Mouse (Mus musculus) embryo, embryonic 10.5 days (tissue): ENCODE results near the gene Mtor.

Experiments used
- DNase-seq: peaks from one replicate; pipeline ENCODE4 v3.0.0-alpha.2; 2015; ENCODE audit warnings: low spot score

The Mtor gene

DNA sequence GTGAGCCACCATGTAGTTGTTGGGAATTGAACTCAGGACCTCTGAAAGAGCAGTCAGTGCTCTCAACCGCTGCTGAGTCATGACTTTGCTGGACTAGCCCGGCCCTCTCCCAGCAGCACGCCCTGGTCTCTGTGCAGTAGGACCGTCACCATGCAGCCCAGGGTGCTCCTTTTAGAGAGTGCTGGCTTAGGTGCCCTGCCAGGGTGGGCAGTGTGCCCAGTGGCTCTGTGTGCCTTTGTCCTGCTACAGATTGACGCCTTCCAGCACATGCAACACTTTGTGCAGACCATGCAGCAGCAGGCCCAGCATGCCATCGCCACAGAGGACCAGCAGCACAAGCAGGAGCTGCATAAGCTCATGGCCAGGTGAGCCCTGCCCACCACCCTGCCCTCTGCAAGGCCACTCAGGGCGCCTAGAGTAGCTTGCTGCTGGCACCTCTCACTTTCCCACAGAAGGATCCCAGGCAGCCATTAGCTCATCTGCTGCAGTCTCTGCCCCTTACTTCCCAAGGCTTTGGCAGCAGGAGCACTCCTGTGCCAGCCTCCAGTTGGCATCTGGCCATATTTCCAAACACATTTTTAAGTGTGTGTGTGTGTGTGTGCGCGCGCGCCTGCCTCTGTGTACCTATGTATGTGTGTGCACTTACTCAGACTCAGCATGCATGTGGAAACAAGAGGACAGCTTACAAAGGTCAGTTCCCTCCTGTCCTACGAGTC is 85.4 kb downstream of the Mtor start:
- DNase-seq: no peak

DNA sequence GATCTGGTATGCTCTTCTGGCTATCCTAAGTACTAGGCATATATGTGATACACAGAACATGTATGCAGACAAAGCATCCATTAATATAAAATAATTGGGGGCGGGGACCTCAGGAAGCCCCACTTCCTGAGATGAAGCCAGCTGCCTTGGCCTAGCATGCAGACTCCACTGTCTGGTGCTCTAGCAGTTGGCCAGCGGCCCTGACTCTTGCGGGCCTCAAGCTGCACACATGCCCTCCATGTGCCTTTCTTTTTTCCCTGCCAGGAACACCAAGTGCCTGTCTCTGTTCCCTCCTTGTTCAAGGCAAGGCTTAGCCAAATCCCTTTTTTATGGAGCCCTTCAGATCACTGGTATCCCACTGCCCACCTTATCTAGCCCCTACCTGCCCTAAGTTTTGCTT is 87.5 kb downstream of the Mtor start:
- no peak for DNase-seq

DNA sequence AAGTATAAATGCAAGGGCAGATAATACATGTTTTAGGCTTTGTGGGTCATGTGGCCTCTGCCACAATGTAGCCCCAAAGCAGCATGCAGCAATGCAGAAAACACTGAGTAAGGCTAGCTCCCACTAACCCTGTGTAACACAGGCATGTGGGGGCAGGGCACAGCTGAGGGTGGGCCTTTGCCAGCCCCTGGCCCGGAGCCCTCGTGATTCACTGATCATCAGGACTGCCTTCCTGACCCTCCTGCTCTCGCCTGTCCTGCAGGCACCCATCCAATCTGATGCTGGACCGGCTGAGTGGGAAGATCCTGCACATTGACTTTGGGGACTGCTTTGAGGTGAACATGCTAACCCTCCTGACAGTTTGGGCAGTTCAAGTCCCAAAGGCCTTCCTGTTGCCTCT is 100.7 kb downstream of the Mtor start:
- DNase-seq: no peak

DNA sequence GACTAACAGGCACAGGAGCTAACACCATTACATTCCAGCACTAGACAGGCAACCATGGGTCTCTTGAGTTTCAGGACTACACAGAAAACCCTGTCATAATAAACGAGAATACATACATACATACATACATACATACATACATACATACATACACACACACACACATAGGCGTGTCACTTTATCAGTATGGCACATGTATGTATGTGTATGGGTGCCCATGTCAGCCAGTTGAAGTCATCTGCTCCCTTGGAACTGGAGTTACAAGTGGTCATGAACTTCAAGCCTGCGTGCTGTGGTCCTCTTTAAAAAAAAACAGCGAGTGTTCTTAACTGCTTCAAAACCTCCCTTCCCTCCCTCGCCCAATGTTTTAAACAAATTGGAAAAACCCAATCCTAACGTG is 109.4 kb downstream of the Mtor start:
- DNase-seq: no peak

DNA sequence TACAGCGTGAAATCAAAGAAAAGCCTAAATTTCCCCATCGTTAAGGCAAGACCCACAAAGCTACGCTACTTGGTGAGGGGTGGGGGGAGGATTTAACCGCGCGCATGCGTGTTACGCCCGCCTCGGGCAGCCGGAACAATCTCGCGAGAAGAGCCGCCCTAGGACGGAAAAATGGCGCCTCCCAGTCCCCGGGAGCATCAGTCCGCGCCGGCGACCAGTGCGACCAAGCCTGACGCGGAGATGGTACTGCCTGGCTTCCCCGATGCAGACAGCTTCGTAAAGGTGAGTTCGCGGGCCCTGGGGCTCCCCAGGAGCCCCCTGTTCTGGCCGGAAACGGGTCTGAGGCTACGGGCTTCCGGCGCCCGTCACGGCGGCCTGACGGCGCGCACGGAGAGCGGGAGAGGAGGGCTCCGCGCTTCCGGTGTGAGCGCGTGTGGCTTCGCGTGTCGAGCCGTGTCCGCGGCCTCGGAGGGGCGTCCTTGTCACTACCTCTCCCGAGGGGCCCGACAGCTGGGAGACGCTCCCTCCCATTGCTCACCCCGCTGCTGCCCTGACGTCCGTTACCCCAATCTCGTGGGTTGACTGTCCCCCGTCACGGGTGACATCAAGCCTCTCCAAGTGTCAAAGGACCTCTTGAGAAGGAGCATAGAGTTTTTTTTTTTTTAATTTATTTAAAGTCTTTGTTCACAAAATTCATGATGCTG is 110.0 kb downstream of the Mtor start, which contains the start of gene Exosc10:
Gene Exosc10, plus strand, starts transcription at position 133 of the 704 bp plus-strand sequence.
- peak; percentile 94 for DNase-seq

DNA sequence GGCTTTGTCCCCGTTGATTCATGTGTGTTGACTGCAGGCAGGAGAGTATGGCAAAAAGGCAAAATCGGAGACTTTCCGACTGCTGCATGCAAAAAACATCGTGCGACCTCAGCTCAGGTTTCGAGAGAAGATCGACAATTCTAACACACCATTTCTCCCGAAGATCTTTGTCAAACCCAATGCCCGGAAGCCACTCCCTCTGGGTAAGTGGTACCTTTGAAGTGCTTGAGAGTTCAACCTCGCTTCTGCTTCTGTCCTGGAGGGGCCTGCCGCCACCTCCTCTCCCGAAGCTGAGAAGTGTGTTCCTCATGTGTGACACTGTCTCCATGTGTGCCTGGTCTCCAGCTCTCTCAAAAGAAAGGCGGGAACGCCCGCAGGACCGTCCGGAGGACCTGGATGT is 114.3 kb downstream of the Mtor start:
- DNase-seq: no peak

DNA sequence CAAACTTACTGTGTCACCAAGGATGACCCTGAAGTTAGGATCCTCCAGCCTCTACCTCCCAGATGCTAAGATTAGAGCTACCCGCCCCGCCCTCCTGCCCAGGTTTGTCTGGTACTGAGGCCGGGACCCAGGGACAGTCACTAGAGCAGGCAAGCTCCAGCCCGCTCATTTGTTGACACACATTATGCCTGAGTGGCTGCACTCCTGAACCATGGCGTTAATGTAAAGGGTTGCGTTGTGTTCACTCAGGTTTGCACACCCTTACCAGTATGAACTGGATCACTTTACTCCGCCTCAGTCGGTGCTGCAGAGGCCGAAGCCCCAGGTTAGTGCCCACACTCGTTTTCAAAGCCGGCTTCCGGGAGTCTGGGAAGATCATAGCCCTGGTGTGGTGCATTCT is 115.2 kb downstream of the Mtor start:
- no peak for DNase-seq

DNA sequence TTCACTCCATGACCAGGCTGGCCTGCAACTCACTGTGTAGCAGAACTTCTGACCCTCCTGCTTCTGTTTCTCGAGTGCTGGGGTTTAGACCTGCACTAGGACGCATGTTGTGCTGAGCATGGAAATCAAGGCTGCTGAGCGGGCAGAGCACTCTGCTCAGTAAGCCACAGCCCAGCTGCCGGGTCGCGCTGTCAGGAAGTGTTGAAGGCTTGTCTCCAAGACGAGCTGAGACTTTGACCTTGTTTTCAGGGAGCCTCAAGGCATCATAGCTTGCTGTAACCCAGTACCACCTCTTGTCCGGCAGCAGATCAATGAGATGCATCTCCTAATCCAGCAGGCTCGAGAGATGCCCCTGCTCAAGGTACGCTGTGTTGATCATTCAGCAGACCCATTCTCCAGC is 121.7 kb downstream of the Mtor start:
- no peak for DNase-seq

DNA sequence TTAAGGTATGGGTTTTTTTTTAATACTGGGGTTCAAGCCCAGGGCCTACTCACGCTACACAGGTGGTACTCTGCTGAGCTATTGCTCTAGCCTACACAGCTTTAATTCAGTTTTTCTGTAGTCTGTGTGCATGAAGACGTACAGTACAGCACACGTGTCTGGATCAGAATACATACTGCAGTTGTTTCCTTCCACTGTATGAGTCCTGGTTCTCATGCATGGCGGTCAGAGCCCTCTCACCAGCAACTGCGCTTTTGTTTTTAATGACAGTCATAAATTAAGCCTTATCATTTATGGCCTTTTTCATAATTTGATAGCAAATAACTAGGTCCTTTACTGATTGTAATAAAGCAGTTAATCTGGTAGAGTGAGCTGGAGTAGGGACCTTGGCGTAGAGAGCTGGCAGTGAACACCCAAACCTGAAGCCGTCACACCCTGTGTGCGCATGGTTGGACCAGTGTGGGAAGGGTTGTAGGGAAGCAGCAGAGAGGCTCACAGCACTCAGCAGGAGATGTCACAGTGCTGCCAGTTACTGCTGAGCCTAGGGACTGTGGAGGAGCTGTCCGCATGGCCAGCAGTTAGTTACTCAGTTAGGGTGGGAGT is 122.4 kb downstream of the Mtor start:
- no peak for DNase-seq

DNA sequence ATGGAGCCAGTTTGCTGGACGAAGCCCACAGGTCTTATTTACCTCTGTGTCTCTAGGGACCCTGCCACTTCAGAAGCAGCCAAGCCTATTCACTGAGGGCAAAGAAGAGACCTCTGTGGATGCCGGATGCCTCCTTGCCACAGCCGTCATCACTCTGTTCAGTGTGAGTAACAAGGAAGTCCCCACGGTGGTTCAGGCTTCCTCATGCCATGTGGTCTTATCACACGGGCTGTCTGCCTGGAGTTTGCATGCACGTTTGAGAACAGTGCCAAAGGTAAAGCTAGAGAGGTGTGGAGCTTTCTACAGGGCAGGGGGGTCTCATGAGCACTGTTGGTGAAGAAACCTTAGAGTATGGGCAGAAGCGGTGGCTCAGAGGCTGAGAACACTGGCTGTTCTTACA is 124.8 kb downstream of the Mtor start:
- no peak for DNase-seq

DNA sequence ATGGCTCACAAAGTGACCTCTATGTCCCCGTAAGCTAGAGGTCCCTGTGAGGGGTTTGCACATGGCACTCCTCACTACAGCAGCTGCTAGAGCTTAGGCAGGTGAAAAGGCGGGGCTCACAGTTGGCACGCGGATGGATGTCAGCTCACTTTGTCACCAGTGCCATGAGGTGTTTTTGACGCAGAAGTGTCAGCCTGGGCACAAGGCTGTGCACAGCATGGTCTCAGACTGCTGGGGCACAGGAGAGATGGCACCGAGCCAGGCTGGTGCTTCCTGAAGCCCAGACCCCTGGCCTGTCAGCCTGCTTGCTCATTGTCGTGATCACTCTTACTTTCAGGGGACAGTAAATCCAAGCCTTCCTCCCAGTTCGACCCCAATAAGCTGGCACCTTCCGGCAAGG is 132.4 kb downstream of the Mtor start:
- DNase-seq: no peak

DNA sequence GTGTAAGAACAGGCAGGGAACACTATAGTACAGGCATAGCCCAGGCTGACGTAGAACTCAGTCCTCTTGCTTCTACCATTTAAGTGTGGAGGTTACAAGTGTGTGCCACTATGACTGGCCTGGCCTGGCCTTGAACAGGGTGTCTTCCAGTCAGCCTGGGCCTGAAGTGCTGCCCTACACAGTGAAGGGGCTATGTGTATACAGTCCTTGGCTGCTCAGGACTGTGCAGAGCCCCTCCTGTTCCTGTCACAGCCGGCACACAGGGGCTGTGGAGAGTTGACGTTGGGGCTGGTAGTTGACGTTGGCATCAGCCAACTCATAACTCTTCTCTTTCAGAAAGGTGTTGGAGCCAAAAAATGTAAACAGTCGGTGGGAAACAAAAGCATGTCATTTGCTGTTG is 133.0 kb downstream of the Mtor start:
- no peak for DNase-seq

DNA sequence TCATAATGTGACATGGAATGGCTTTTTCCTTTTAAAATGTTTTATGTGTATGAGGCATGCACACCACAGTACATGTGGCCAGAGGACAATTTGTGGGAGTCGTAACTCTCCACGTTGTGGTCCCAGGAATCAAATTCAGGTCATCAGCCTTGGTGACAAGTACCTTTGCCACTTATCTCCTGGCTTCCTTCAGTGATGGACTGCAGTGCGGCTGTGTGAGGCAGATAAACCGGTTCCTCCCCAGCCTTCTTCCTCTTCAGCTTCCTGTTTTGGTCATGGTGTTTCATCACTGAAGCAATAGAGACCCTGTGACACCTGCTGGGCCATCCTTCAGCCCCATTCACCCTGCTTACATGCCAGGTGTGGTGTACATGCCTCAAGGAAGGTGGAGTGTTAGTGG is 134.8 kb downstream of the Mtor start:
- DNase-seq: no peak

DNA sequence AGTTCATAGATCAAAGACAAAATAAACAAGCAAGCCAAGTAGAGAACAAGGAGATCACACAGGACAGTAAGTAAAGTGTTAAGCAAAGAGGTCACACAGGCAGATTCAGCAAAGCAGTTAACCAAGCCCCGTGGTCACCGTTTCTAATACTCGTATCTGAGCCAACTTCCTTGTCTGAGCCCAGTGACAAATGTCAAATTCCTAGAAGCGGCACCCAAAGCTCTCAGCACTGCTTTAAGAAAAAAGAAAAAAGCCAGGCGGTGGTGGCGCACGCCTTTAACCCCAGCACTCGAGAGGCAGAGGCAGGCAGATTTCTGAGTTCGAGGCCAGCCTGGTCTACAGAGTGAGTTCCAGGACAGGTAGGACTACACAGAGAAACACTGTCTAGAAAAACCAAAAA is 138.2 kb downstream of the Mtor start:
- no peak for DNase-seq

DNA sequence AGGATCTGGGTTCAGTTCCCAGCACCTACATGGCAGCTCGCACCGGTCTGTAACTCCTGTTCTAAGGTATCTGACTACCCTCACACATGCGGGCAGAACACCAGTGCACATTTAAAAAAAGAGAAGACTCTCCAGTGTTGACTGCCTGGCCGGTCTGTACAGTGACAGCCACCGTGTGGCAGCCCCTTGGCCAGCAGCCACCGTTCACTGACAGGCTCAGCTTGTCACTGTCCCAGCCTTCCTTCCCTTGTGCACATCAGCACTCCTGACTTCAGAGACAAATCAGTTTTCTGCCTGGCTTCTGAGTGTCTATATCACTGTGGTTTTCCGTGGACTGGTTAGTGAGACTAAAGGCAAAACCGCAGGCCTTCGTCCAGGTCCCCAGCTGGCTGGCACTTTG is 140.4 kb downstream of the Mtor start:
- no peak for DNase-seq

DNA sequence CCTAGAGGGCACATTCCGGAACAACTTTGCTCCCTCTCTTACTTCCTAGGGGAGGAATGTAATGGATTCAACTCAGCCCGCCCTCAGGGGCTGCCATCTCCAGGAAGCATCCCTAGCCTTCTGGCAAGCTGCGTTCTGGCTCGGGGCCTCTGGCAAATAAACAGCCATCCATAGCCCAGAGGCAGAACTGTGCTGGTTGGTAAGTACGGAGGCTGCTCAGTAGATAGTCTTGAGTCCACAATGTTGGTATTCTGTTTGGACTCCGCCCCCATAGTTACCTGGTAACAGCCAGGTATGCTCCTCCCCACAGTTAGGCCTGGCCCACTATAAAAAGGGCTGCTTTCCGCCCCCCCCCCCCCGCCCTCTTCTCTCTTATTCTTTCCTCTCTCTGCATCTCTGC is 141.2 kb downstream of the Mtor start:
- no peak for DNase-seq

DNA sequence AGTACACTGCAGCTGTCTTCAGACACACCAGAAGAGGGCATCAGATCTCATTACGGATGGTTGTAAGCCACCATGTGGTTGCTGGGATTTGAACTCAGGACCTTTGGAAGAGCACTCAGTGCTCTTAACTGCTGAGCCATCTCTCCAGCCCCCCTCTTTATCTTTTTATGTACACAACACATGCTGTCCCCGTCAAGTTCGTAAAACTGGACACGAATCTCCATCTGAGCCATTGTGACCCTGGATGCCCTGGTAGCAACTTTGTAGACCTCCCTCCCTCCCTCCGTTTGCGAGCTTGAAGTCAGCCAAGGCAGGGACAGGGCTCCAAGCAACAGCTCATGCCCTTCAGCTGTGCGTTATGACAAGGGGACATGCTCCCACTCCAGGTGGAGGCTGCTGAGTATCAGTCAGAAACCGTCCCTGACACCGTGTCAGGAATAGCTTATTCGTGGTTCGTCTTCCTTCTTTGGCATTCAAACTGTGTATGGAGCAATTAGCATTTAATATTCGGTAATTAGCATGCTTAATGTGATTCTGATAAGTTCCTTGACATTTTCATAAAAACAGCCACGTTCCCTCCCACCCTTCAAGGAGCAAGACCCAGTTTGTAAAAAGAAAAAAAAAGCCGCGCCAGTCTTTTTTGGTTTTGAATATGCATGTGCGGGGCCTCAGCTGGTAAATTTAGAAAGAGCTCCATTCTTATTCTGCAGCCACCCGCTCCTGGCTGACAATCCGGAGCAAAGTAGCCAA is 142.2 kb downstream of the Mtor start:
- peak; percentile 63 for DNase-seq

DNA sequence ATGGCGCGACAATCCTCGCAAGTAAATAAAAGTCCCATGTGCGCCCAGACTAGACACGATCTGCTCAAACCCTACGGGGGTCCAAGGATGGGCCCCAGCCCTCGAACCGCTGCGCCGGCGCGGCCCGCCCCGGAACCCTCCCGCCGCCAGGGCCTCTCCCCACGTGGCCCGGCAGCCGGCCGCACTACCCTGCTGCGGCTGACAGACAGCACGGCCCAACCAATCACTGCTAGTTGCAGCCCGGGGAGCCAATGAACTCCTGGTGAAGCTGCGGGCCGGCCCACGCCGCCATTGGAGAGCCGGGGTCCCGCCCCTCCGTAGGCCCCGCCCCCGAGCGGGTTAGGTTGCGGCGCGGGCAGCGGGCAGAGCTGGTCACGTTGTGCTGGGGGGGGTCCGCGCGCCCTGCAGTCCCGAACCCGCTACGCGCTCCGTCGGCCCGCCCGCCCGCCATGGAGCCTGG is 142.8 kb downstream of the Mtor start, which contains the start of gene Srm:
Gene Srm, plus strand, starts transcription at position 333 of the 460 bp plus-strand sequence.
- peak; percentile 97 for DNase-seq

DNA sequence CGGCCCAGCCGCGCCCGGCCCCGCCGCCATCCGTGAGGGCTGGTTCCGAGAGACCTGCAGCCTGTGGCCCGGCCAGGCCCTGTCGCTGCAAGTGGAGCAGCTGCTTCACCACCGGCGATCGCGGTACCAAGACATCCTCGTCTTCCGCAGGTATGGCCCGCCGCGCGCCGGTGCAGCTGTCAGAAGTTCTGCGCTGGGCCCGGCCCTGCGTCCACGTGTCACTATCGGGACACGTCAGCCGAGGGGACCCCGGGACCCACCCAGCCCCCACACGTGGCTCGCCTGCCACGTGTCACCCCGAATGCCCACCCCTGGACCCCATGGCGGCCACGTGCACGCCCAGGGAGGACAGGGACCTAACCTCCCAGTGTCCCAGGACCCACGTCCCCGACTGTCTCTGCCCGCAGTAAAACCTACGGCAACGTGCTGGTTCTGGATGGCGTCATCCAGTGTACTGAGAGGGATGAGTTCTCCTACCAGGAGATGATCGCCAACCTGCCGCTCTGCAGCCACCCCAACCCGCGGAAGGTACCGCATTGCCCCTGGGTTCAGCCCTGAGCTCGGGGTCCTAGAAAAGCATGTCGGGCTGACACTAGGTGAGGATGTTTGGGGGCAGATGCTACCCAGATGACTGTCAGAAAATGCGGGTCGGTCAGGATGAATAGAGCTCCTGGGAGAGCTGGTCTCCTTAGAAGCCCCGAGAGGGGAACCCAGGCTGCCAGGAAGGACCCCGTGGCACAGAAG is 143.4 kb downstream of the Mtor start:
- DNase-seq: peak; percentile 35

DNA sequence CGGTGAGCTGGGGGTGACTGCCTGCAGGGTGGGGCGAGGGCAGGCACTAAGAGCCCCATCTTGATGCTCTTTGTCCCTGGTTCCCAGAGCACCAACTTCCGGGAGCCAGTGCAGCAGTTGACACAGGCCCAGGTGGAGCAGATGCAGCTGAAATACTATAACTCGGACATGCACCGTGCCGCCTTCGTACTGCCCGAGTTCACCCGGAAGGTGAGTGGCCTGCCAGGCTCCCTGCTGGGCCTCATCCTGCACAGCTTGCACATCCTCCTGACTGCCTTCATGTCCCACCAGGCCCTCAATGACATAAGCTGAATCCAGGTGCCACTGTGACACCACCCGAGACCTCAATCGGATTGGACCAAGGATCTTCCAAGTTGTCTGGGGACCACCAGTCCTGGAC is 145.6 kb downstream of the Mtor start:
- no peak for DNase-seq

DNA sequence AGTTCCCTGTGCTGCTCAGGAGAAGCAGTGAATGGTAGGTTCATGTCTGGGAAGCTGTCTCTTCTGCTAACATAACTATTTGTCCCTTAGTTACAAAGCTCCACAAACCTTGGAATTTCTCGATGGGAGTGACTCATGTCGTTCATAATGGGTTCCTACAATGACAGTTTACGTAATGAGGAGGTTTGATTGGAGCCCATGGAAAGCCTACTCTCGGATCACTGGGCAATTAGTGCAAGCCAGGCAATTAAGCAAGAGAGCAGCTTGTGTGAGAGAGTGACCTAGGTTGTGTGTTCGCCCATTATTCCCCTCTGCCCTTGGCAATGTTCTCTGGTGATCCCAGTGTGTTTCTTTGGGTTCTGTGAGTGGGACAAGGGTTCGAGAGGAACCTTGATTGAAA is 147.5 kb downstream of the Mtor start:
- DNase-seq: no peak

DNA sequence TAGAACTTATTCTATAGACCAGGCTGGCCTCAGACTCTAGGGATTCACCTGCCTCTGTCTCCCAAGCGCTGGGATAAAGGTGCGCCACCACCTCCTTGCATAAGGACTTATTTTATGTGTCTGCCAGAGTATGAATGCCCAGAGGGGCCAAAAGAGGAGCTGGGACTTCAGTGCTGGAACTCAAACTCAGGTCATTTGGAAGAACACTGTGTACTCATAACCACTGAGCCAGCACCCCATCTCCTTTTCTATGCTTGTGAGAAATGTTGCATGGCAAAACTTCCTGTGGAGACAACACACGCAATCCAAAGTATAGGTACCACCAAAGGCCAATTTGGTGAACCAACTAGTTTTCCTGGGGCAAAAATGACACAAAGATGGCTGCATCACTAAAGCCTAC is 148.3 kb downstream of the Mtor start:
- no peak for DNase-seq
